Mouse (Mus musculus): ENCODE measurements at regions not wholly inside any gene's neighbourhood (a gene's known extent, or its start where the extent isn't known, plus 50 kb on each side); places are given as distances from the start of the nearest gene placed in this dataset.

DNA sequence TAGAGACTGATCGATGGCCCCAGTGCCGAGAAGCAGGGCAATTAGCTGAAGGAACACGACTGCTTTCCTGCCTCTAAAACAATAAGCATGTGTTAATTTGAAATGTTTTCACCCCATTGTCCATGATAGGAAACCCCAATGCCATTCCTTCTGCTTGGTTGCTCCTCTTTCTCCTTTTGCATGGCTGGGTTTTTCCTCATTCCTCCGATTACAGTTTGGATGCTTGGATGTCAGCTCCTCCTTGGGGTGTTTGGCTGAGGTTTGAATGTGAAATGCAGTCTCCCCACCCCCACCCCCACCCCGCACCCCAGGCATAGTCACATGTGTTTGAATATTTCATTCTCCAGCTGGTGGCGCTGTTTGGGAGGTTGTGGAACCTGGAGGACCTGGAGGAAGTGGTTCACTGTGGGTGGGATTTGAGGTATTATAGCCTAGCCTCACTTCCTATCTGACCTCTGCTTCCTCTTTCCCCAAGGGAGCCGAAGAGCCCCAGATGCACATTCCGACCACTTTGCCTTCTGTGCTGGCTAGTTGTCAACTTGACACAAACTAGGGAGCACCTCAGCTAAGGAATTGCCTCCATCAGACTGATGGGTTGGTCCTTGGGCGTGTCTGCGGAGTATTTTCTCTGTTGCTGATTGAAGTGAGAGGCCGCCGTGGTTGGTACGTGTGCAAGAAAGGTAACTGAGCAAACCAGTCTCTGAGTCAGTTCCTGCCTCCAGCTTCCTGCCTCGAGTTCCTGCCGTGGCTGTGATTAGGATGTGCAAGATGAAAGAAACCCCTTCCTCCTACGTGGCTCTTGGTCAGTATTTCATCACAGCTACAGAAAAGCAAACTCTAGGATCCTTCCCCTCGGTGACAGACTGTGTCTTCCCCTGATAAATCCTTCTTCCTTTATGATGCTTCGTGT lies 128.6 kb upstream of the Grik3 start:
- TF ChIP-seq POLR2A (IDR thresholded peaks at IDR 0.05; ENCODE audit: extremely low read depth, insufficient read depth, low read length), result no peak
- TF ChIP-seq CTCF (IDR thresholded peaks at IDR 0.05; ENCODE audit: extremely low read depth, insufficient read depth, low read length), result no peak

Measured in cortical plate, adult 2 months (tissue).